Mouse (Mus musculus) hindbrain, embryonic 12.5 days (tissue): ENCODE measurements around the gene Dpm3. TPM values are rescaled to one million over a fixed set of nuclear protein-coding genes. Genes with fewer than 3 reads are reported as not detected.
A peak's percentile ranks its signal among the peaks of the same experiment; 100 is the strongest.
"Not testable (repeated sequence)": the region's sequence is repeated elsewhere in the genome, so short reads cannot be mapped to it uniquely, and the experiment has no call there.

Source experiments
- ATAC-seq: fragments of 200-750 bp; cut with Nextera tagmentation; 2 replicates; pipeline ENCODE4 v1.8.0; 2017; ENCODE audit warnings: moderate TSS enrichment; ENCODE audit not compliant: low FRiP score
- H3K27ac ChIP-seq: fragments of 300-500 bp; sonication (generic); 2 replicates; pipeline ENCODE4 v1.5.1; 2016; ENCODE audit warnings: mild to moderate bottlenecking
- H3K27me3 ChIP-seq: fragments of 300-500 bp; sonication (generic); 2 replicates; pipeline ENCODE4 v1.6.1; 2016; ENCODE audit warnings: mild to moderate bottlenecking
- H3K36me3 ChIP-seq: fragments of 300-500 bp; sonication (generic); 2 replicates; pipeline ENCODE4 v1.6.1; 2016; ENCODE audit warnings: mild to moderate bottlenecking
- H3K4me1 ChIP-seq: fragments of 300-500 bp; sonication (generic); 2 replicates; pipeline ENCODE4 v1.6.1; 2016
- H3K4me2 ChIP-seq: fragments of 300-500 bp; sonication (generic); replicated peaks from 2 replicates; pipeline ENCODE4 v1.6.1; 2016; ENCODE audit warnings: mild to moderate bottlenecking
- H3K4me3 ChIP-seq: fragments of 300-500 bp; sonication (generic); 2 replicates; pipeline ENCODE4 v1.5.1; 2016; ENCODE audit warnings: mild to moderate bottlenecking
- H3K9ac ChIP-seq: fragments of 300-500 bp; sonication (generic); 2 replicates; pipeline ENCODE4 v1.6.1; 2016; ENCODE audit warnings: mild to moderate bottlenecking, moderate library complexity
- H3K9me3 ChIP-seq: fragments of 300-500 bp; sonication (generic); replicated peaks from 2 replicates; pipeline ENCODE4 v1.6.1; 2016; ENCODE audit warnings: mild to moderate bottlenecking
- WGBS: fragments of 180-500 bp; shearing (Covaris S2); methylation state at CpG from one replicate; pipeline ENCODE4 v1.1.7; 2016; 5-methylcytosine and 5-hydroxymethylcytosine counted together
- polyA plus RNA-seq: library from polyadenylated mRNA; unstranded; fragments of >200 nt; fragmentation: Nextera tagmentation; extraction: Ambion mirVana; gene quantifications from 2 replicates; pipeline ENCODE4 v1.2.1, GENCODE M21; 2016

Gene Dpm3
- polyA plus RNA-seq: 63.9 and 86.7 TPM in 2 replicates

DNA sequence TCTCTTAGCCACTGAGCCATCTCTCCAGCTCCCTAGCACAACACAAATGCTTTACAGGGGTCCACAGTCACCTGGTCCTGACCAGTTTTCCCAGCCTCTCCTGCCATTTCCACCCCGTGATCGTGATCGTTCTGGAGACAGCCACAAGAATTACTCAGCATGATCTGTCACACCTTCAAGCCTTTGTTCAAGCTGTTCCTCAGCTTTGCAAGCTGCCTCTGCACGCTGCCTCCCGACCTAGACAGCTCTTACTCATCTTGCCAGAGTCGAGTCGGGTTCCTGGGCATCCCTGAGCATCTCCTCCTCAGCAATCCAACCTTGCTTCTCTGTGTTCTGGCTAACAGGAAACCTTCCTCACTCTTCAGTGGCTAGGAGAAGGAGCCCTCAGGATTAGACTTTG lies at the start of gene Dpm3:
Gene Dpm3 (plus strand): TSS at position 283 of the 400 bp plus-strand sequence.
- Histone ChIP-seq H3K4me3 (no peak within 1 kb of the TSS), H3K9me3 (no peaks in the 10 kb centered on the region), H3K27me3 (no peaks in the 10 kb centered on the region; the same call in 1 of the 2 replicates), H3K9ac (no peak within 1 kb of the TSS), H3K4me2 (no peak within 1 kb of the TSS), H3K27ac (no peak within 1 kb of the TSS), H3K36me3 (no peaks in the 10 kb centered on the region), H3K4me1 (no peaks in the 10 kb centered on the region)
- 56% methylated on average over 7 of the region's 7 CpGs for WGBS
- ATAC-seq: no peak

DNA sequence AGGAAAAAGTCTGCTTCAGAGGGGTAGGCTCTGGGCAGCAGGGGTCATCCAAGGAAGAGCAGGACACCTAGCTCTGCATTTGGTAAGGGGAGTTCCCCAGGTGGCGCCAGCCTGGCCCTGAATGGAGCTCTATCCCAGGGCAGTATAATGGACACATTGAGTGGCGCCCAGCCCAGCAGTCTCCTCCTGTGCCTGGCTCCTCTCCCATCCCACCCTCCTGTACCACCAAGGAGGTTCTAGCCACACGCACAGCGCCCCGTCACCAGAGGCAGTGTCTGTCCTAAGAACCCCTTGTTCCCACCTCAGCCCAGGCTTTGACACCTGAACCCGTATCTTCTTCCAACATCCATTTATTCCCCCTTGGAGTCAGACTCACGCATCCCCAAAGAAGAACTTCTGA lies 49.4 kb upstream of the Dpm3 start:
- Histone ChIP-seq H3K4me1 (peaks cover 12% of the 10 kb centered on the region), H3K4me2 (no peak overlapping the region), H3K9me3 (no peaks in the 10 kb centered on the region), H3K27me3 (no peaks in the 10 kb centered on the region), H3K36me3 (peaks cover 63% of the 10 kb centered on the region), H3K4me3 (no peak overlapping the region), H3K27ac (no peak overlapping the region), H3K9ac (no peak overlapping the region)
- no peak for ATAC-seq
- 93% methylated on average over 7 of the region's 7 CpGs for WGBS

DNA sequence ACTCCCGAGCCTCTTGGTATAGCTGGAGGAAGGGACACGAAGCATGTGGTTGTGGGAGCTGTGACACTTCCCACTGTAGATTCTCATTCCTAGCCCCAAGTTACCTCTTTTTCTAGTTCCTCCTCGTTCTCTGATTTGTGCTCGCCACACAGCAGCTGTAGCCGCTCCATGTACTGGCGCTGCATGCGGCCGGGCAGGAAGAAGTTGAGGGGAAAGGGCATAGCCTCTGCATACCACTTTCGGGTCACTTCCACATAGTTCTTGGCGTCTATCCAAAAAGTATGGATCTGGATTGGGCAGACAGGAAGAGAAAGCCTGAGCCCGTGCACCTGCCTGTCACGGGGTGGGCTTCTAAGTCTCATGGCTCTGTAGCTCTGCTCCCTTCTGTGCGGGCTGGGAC lies 49.0 kb upstream of the Dpm3 start:
- H3K4me3 ChIP-seq: no peak overlapping the region
- H3K9me3 ChIP-seq: no peaks in the 10 kb centered on the region
- H3K4me1 ChIP-seq: peaks cover 16% of the 10 kb centered on the region
- ATAC-seq: no peak
- peaks cover 59% of the 10 kb centered on the region for H3K36me3 ChIP-seq
- H3K9ac ChIP-seq: no peak overlapping the region
- no peaks in the 10 kb centered on the region for H3K27me3 ChIP-seq
- no peak overlapping the region for H3K4me2 ChIP-seq
- H3K27ac ChIP-seq: no peak overlapping the region
- WGBS: 88% methylated on average over 13 of the region's 13 CpGs

DNA sequence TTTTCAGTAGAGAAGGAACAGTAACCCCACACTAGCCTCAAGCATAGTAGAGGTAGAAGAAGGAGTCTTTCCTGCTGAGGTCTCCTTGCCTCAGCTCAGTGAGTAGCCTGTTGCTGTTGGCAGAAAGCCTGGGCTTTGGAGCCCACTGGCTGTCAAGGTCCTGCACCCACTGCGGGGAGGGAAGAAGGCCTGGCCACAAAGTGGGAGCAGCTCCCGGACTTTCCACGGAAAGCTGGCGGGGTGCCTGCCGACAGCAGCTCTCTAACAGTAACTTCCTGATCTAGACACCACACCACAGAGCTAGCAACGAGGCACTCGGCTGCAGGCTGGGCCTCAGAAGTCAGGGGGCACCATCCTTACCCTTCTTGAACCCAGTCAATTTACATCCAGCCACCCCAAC lies 48.4 kb upstream of the Dpm3 start:
- Histone ChIP-seq H3K4me1 (peaks cover 22% of the 10 kb centered on the region), H3K4me2 (no peak overlapping the region), H3K9ac (no peak overlapping the region), H3K9me3 (no peaks in the 10 kb centered on the region), H3K4me3 (no peak overlapping the region), H3K36me3 (peaks cover 53% of the 10 kb centered on the region), H3K27me3 (no peaks in the 10 kb centered on the region), H3K27ac (no peak overlapping the region)
- ATAC-seq: no peak
- 80% methylated on average over 7 of the region's 7 CpGs for WGBS

DNA sequence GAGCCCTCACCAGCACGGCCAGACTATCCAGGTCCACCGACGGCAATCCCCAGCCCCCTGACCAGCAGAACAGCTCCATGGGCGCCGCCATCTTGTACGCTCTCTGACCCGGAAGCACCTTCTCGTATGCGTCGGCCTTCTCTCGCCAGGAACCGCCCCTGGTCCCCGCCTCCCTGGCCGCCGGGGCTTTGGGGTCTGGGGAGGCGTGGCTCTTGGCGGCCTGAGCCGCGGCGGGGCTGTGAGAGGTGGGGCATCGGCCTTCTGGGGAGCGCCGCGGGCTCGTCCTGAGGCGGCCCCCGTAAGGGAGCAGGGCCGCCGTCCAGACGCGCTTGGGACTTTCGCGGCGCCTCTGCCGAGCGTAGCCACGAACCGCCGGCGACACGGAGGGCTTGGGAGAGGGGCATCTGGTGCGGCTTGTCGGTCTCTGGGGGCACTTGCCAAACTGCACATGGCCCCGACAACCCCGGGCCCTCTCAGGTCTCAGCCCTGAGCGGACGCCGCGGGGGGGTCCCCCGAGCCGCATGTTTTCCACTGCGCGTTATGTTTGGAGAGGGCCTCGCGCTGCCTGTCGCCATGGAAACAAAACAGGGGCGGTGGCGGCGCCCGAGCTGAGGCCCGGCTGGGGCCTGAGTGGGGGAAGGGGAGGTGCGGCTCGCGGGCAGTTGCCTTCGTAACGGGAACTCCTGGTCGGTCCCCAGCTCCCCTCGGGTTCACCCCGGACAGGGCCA lies 45.2 kb upstream of the Dpm3 start:
- no peaks in the 10 kb centered on the region for H3K9me3 ChIP-seq
- H3K27me3 ChIP-seq: no peaks in the 10 kb centered on the region
- peaks cover 21% of the 10 kb centered on the region for H3K36me3 ChIP-seq
- peak; percentile 88 for ATAC-seq
- H3K4me1 ChIP-seq: peaks cover 32% of the 10 kb centered on the region
- peak overlapping the region; percentile 80 for H3K4me2 ChIP-seq
- peak overlapping the region; percentile 78 for H3K9ac ChIP-seq
- WGBS: under 1% methylated on average over 69 of the region's 69 CpGs
- H3K4me3 ChIP-seq: peak overlapping the region; percentile 59
- H3K27ac ChIP-seq: peak overlapping the region; percentile 98

DNA sequence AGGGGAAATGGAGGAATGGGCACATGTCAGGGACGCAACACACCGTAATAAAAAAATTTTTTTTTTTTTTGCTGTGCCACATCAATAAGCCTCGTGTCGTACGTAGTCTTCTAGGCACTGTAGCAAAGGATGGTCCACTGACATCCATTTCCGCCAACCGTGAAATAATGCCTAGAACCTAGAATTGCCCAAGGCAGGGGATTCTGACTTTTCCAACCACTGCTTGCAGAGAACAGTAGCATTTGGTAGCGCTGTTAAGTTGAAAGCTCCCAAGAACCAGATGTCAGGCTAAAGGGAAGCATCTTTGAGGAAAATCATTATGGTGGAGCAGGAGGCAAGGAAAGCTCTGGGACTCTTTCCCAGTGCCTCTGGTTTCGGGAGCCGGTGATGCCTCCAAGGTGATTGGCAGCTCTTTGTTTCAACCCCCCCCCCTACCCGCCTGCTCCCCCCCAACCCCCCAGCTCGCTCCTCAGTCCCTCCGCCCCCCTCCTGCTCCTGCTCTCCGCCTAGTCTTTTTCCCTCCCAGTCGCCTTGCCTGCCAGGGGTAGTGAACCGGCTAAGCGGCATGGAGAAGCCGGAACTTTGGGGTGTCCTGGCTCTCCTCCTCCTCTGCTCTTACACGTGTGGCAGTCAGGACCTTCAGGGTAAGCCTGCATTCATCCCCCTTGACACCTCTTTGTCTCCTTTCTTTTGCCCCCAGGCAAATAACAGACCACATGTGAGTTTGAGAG lies 44.3 kb upstream of the Dpm3 start, which contains the start of gene Thbs3:
Gene Thbs3 (plus strand): TSS at position 500 of the 731 bp plus-strand sequence.
- under 1% methylated on average over 18 of the region's 19 CpGs for WGBS
- H3K4me1 ChIP-seq: peaks cover 38% of the 10 kb centered on the region
- ATAC-seq: peak; percentile 27; the same call in 1 of the 2 replicates

DNA sequence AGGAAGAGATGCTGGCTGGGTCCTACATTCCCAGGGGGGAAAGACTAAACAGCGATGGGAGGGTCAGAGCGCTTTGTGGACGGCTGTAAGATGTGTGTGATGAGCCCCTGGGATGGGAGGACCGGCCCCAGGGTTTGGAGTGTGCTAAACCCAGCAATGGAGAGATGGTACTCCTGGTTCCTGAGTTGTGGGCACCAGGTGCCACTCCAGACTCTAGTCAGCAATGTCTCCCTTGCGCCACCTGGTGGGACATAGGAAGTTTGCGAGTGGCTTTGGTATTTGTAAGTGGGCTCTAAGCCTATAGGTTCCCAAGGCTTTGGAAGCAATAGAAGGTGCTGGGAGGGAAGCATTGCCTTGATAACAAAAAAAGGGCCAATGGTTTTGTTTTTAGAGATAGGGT lies 43.3 kb upstream of the Dpm3 start:
- ATAC-seq: peak; percentile 13
- Histone ChIP-seq H3K27me3 (no peaks in the 10 kb centered on the region), H3K27ac (peak overlapping the region; percentile 98), H3K4me2 (peak overlapping the region; percentile 80), H3K9me3 (no peaks in the 10 kb centered on the region), H3K9ac (peak overlapping the region; percentile 56), H3K4me1 (peaks cover 40% of the 10 kb centered on the region), H3K4me3 (peak overlapping the region; percentile 59), H3K36me3 (peaks cover 8% of the 10 kb centered on the region; the same call in 1 of the 2 replicates)
- WGBS: under 1% methylated on average over 6 of the region's 6 CpGs

More for the DNA sequence above, 44.3 kb upstream of the Dpm3 start, which contains the start of gene Thbs3:
- Histone ChIP-seq H3K36me3 (peaks cover 14% of the 10 kb centered on the region), H3K4me3 (peak within 1 kb of the TSS; percentile 59), H3K27me3 (no peaks in the 10 kb centered on the region), H3K9me3 (no peaks in the 10 kb centered on the region), H3K4me2 (peak within 1 kb of the TSS; percentile 80), H3K27ac (peak within 1 kb of the TSS; percentile 98), H3K9ac (peak within 1 kb of the TSS; percentile 78)

DNA sequence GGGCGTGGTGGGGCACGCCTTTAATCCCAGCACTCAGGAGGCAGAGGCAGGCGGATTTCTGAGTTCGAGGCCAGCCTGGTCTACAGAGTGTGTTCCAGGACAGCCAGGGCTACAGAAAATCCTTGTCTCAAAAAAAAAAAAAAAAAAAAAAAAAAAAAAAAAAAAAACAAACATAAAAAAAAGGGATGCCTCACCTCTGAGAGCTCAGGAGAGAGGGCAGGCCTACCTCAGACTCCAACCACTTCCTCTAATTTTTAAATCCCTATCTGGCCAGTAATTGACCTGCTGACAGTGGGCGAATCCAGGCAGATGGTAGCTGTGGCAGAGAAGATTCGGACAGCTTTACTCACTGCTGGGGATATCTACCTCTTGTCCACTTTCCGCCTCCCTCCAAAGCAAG lies 42.8 kb upstream of the Dpm3 start:
- 0 out of 2 replicates have a peak overlapping the region, but pooled peaks have one; percentile 18 for H3K9ac ChIP-seq
- 78% methylated on average over 7 of the region's 7 CpGs for WGBS
- H3K36me3 ChIP-seq: peaks cover 12% of the 10 kb centered on the region
- H3K9me3 ChIP-seq, ATAC-seq, H3K27me3 ChIP-seq, H3K4me3 ChIP-seq: not testable (repeated sequence)
- peak overlapping the region; percentile 80 for H3K4me2 ChIP-seq
- peaks cover 43% of the 10 kb centered on the region for H3K4me1 ChIP-seq
- H3K27ac ChIP-seq: peak overlapping the region; percentile 98

DNA sequence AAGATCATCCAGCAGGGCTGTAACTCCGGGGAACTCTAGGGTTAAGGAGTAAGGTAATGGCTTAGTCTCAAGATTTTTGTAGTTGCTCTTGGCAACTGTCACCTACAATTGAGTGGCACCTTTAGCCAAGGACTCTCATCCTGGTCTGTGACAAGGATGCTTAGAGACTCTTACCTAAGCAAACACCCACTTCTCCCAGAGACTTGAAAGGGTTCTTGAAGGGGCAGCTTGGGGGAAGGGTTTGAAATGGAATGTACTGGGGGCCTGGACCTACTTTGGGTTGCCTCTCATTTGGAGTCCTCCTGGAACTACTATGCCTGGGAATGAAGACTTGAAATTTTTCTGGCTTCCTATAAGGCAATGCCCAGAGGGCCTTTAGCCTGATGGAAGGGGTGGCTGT lies 40.9 kb upstream of the Dpm3 start:
- no peak for ATAC-seq
- H3K27me3 ChIP-seq: no peaks in the 10 kb centered on the region
- H3K4me2 ChIP-seq: no peak overlapping the region
- 82% methylated on average over 1 of the region's 1 CpGs for WGBS
- H3K9ac ChIP-seq: no peak overlapping the region
- peaks cover 26% of the 10 kb centered on the region for H3K36me3 ChIP-seq
- no peaks in the 10 kb centered on the region for H3K9me3 ChIP-seq
- H3K4me1 ChIP-seq: peaks cover 39% of the 10 kb centered on the region
- H3K27ac ChIP-seq: peak overlapping the region; percentile 12; the same call in 1 of the 2 replicates
- H3K4me3 ChIP-seq: no peak overlapping the region

DNA sequence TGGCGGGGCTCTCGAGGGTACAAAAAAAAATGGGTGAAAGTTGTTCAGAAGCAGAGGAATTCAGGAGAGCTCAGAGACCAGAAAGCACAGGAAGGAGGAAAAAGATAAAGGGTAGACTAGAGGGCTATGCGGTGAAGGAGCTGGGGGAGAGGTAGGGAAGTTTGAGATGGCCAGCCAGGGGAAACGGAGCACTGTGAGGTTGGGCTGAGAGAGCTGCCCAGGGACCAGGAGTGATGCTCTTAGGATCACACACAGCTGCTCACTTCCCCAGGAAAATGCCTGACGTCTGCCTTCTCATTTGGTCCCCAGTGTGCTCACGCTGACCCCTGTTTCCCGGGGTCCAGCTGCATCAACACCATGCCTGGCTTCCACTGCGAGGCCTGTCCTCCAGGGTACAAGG lies 39.6 kb upstream of the Dpm3 start:
- H3K4me1 ChIP-seq: peaks cover 51% of the 10 kb centered on the region
- H3K4me3 ChIP-seq: no peak overlapping the region
- WGBS: 46% methylated on average over 8 of the region's 8 CpGs
- H3K27me3 ChIP-seq: no peaks in the 10 kb centered on the region
- H3K4me2 ChIP-seq: no peak overlapping the region
- H3K9ac ChIP-seq: no peak overlapping the region; the same call in 1 of the 2 replicates
- peak overlapping the region; percentile 44; the same call in 1 of the 2 replicates for H3K27ac ChIP-seq
- H3K36me3 ChIP-seq: peaks cover 36% of the 10 kb centered on the region
- no peak for ATAC-seq
- no peaks in the 10 kb centered on the region for H3K9me3 ChIP-seq

DNA sequence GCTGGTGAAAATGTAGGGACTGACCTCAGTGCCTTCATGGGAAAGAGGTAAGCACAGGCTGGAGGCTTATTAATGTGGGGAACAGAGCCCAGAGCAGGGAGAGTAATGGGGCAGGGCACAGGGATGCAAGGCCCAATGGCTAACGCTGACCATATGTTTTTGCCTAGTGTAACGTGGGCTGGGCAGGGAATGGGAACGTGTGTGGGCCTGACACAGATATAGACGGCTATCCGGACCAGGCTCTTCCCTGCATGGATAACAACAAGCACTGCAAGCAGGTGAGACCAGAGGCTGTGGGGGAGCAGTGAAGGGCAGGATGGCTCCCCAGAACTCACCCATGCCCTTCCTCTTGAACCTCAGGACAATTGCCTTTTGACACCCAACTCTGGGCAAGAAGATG lies 38.0 kb upstream of the Dpm3 start:
- Histone ChIP-seq H3K9me3 (no peaks in the 10 kb centered on the region), H3K4me2 (no peak overlapping the region), H3K27ac (no peak overlapping the region), H3K4me1 (peaks cover 51% of the 10 kb centered on the region), H3K4me3 (no peak overlapping the region), H3K9ac (peak overlapping the region; percentile 35; the same call in 1 of the 2 replicates), H3K27me3 (no peaks in the 10 kb centered on the region), H3K36me3 (peaks cover 36% of the 10 kb centered on the region)
- WGBS: 67% methylated on average over 5 of the region's 5 CpGs
- no peak for ATAC-seq

DNA sequence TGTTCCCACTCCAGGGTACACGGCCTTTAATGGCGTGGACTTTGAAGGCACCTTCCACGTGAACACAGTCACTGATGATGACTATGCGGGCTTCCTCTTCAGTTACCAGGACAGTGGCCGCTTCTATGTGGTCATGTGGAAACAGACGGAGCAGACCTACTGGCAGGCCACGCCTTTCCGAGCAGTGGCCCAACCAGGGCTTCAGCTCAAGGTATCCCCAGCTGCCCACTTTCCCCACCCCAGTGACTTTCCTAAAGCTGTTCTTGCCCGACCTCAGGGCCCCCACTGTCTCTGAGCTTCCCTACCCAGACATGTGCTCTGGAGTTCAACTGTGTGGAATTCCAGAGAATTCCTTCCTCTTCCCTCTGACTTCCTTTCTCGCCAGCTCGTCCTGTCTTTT lies 34.4 kb upstream of the Dpm3 start:
- 0 out of 2 replicates have a peak, but pooled peaks have one; percentile 4 for ATAC-seq
- 38% methylated on average over 11 of the region's 11 CpGs for WGBS
- H3K4me2 ChIP-seq: peak overlapping the region; percentile 70
- peak overlapping the region; percentile 76 for H3K9ac ChIP-seq
- no peaks in the 10 kb centered on the region for H3K9me3 ChIP-seq
- peaks cover 66% of the 10 kb centered on the region for H3K4me1 ChIP-seq
- peak overlapping the region; percentile 49 for H3K4me3 ChIP-seq
- no peaks in the 10 kb centered on the region for H3K27me3 ChIP-seq
- H3K36me3 ChIP-seq: peaks cover 34% of the 10 kb centered on the region; the same call in 1 of the 2 replicates
- H3K27ac ChIP-seq: peak overlapping the region; percentile 88
